ENCODE assay signal across 26 mouse cellular contexts in the genomic region with DNA sequence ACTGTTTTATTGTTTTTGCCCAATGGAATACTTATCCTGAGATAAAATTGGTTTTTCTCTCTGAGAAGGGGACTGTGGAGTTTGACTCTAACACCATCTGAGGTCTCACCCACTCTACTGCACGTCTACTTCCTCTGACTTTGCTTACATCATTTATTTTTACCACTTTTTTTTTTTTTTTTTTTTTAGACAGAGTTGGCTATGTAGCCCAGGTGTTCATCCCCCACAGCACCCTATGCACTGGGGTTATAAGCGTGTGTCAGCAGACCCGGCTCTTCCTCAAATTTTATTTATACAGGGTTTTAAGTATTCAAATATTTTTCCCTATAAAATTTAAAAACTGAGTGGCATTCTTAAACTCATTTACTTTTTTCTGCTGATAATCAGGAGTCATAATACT.
"Had no signal": no experiment of that assay in that cellular context is flagged by ENCODE, and none has a peak within 500 bp of the region (broad histone marks: within the 10 kb centered on the region; RNA-seq: fewer than 3 reads in every experiment).

No protein-coding gene starts in this region.

- DNase-seq: gastrocnemius, adult 2 months; gastrocnemius, postnatal 10 days; gastrocnemius, postnatal 25 days; heart, adult 2 months; heart, postnatal 4 days; kidney, adult 11 months; kidney, adult 2 months; kidney, adult 9 months; kidney, postnatal 14 days; kidney, postnatal 36 days; layer of hippocampus, adult 9-11 months; liver had no signal

- H3K4me3 ChIP-seq: gastrocnemius, adult 2 months; heart, adult 2 months; heart, embryonic 13.5 days; heart, embryonic 15.5 days; hindbrain, embryonic 10.5 days; hindbrain, embryonic 12.5 days; kidney, embryonic 15.5 days; left cerebral cortex, adult 2 months; limb, embryonic 10.5 days; limb, embryonic 12.5 days had no signal

- H3K27me3 ChIP-seq: heart, embryonic 13.5 days; heart, embryonic 15.5 days; hindbrain, embryonic 12.5 days; limb, embryonic 12.5 days had no signal

- H3K27ac ChIP-seq: gastrocnemius, adult 2 months; heart, adult 2 months; heart, embryonic 13.5 days; heart, embryonic 15.5 days; hindbrain, embryonic 10.5 days; hindbrain, embryonic 12.5 days; hindbrain, embryonic 14.5 days; kidney, embryonic 15.5 days; kidney, postnatal 0 days; left cerebral cortex, adult 2 months; limb, embryonic 10.5 days; limb, embryonic 12.5 days had no signal

- H3K9me3 ChIP-seq: heart, embryonic 13.5 days; heart, embryonic 15.5 days; hindbrain, embryonic 10.5 days; hindbrain, embryonic 12.5 days; kidney, embryonic 15.5 days; limb, embryonic 10.5 days; limb, embryonic 12.5 days had no signal

- H3K4me1 ChIP-seq: heart, embryonic 15.5 days; hindbrain, embryonic 10.5 days; hindbrain, embryonic 12.5 days; kidney, embryonic 15.5 days; limb, embryonic 12.5 days had no signal

- H3K4me2 ChIP-seq: heart, embryonic 11.5 days; heart, embryonic 13.5 days; heart, embryonic 15.5 days; hindbrain, embryonic 12.5 days; hindbrain, embryonic 14.5 days; kidney, embryonic 15.5 days; limb, embryonic 12.5 days; liver, embryonic 11.5 days had no signal

- H3K36me3 ChIP-seq: heart, embryonic 13.5 days; heart, embryonic 15.5 days; hindbrain, embryonic 10.5 days; hindbrain, embryonic 12.5 days; kidney, embryonic 15.5 days; limb, embryonic 10.5 days; limb, embryonic 12.5 days had no signal

- H3K9ac ChIP-seq: heart, embryonic 13.5 days; heart, embryonic 15.5 days; hindbrain, embryonic 12.5 days; hindbrain, embryonic 14.5 days; kidney, embryonic 15.5 days; limb, embryonic 12.5 days had no signal

- ATAC-seq: hindbrain, embryonic 16.5 days; intestine, embryonic 16.5 days had no signal
